Mouse (Mus musculus) limb, embryonic 15.5 days (tissue): Measurements from ENCODE around the gene Cyp2f2. TPM values are rescaled to one million over a fixed set of nuclear protein-coding genes. Genes with fewer than 3 reads are reported as not detected.

Experiments
- ATAC-seq: fragments of 200-750 bp; cut with Nextera tagmentation; 2 replicates; pipeline ENCODE4 v1.8.0; 2017; ENCODE audit warnings: low read depth, moderate TSS enrichment; ENCODE audit not compliant: insufficient number of reproducible peaks, low FRiP score, low TSS enrichment
- H3K27ac ChIP-seq: fragments of 300-500 bp; sonication (generic); 2 replicates; pipeline ENCODE4 v1.5.1; 2015; ENCODE audit warnings: moderate library complexity, mild to moderate bottlenecking, inconsistent platforms
- H3K27me3 ChIP-seq: fragments of 300-500 bp; sonication (generic); 2 replicates; pipeline ENCODE4 v1.6.1; 2015; ENCODE audit warnings: inconsistent platforms
- H3K36me3 ChIP-seq: fragments of 300-500 bp; sonication (generic); 2 replicates; pipeline ENCODE4 v1.6.1; 2015; ENCODE audit warnings: inconsistent platforms
- H3K4me1 ChIP-seq: fragments of 300-500 bp; sonication (generic); 2 replicates; pipeline ENCODE4 v1.6.1; 2015; ENCODE audit warnings: inconsistent platforms
- H3K4me2 ChIP-seq: fragments of 300-500 bp; sonication (generic); 2 replicates; pipeline ENCODE4 v1.6.1; 2015; ENCODE audit warnings: mild to moderate bottlenecking, inconsistent platforms
- H3K4me3 ChIP-seq: fragments of 300-500 bp; sonication (generic); 2 replicates; pipeline ENCODE4 v1.5.1; 2015; ENCODE audit warnings: mild to moderate bottlenecking, inconsistent platforms
- H3K9ac ChIP-seq: fragments of 300-500 bp; sonication (generic); 2 replicates; pipeline ENCODE4 v1.6.1; 2015; ENCODE audit warnings: inconsistent platforms
- H3K9me3 ChIP-seq: fragments of 300-500 bp; sonication (generic); 2 replicates; pipeline ENCODE4 v1.6.1; 2016; ENCODE audit warnings: inconsistent platforms
- WGBS: fragments of 180-500 bp; shearing (Covaris S2); methylation state at CpG from one replicate; pipeline ENCODE4 v1.1.7; 2015; 5-methylcytosine and 5-hydroxymethylcytosine counted together
- polyA plus RNA-seq: library from polyadenylated mRNA; unstranded; fragments of >200 nt; fragmentation: Nextera tagmentation; extraction: Ambion mirVana; gene quantifications from 2 replicates; pipeline ENCODE4 v1.2.1, GENCODE M21; 2015

Cyp2f2 gene
- polyA plus RNA-seq, 1 experiment from 2014 or later = 0.42 TPM

GRCm38 (mm10) chr7:27124969-27125368, 5.3 kb downstream of the Cyp2f2 start:
- WGBS = 81% methylated on average over 4 of the region's 4 CpGs
- no peaks in the 10 kb centered on the region for H3K4me1 ChIP-seq
- no peak for ATAC-seq
- no peaks in the 10 kb centered on the region for H3K9me3 ChIP-seq
- H3K4me3 ChIP-seq = no peak overlapping the region
- H3K36me3 ChIP-seq = no peaks in the 10 kb centered on the region
- H3K27ac ChIP-seq = no peak overlapping the region
- H3K4me2 ChIP-seq = no peak overlapping the region
- H3K9ac ChIP-seq = no peak overlapping the region
- H3K27me3 ChIP-seq = no peaks in the 10 kb centered on the region

GRCm38 (mm10) chr7:27128162-27128561, 8.5 kb downstream of the Cyp2f2 start:
- Histone ChIP-seq H3K4me1 (0 out of 2 replicates have a peak, but pooled peaks cover 2% of the 10 kb centered on the region), H3K36me3 (no peaks in the 10 kb centered on the region), H3K9ac (no peak overlapping the region), H3K4me3 (no peak overlapping the region), H3K9me3 (no peaks in the 10 kb centered on the region), H3K27ac (no peak overlapping the region), H3K27me3 (no peaks in the 10 kb centered on the region), H3K4me2 (no peak overlapping the region)
- WGBS = 41% methylated on average over 3 of the region's 3 CpGs
- ATAC-seq = peak; percentile 45; the same call in 1 of the 2 replicates

- no peak for ATAC-seq
- Histone ChIP-seq H3K36me3 (no peaks in the 10 kb centered on the region), H3K27me3 (no peaks in the 10 kb centered on the region), H3K4me1 (0 out of 2 replicates have a peak, but pooled peaks cover 2% of the 10 kb centered on the region), H3K9me3 (no peaks in the 10 kb centered on the region), H3K27ac (no peak overlapping the region), H3K4me2 (no peak overlapping the region), H3K9ac (no peak overlapping the region), H3K4me3 (no peak overlapping the region)
- WGBS = 92% methylated on average over 13 of the region's 13 CpGs
Observed at GRCm38 (mm10) chr7:27128946-27129345, 9.2 kb downstream of the Cyp2f2 start.

GRCm38 (mm10) chr7:27129811-27130210, 10.1 kb downstream of the Cyp2f2 start:
- Histone ChIP-seq H3K36me3 (no peaks in the 10 kb centered on the region), H3K9me3 (no peaks in the 10 kb centered on the region), H3K4me3 (no peak overlapping the region), H3K27me3 (no peaks in the 10 kb centered on the region), H3K9ac (no peak overlapping the region), H3K4me2 (no peak overlapping the region), H3K27ac (no peak overlapping the region), H3K4me1 (0 out of 2 replicates have a peak, but pooled peaks cover 2% of the 10 kb centered on the region)
- WGBS = 78% methylated on average over 12 of the region's 12 CpGs
- ATAC-seq = no peak

- Histone ChIP-seq H3K4me3 (no peak overlapping the region), H3K36me3 (no peaks in the 10 kb centered on the region), H3K9ac (no peak overlapping the region), H3K9me3 (no peaks in the 10 kb centered on the region), H3K4me1 (0 out of 2 replicates have a peak, but pooled peaks cover 2% of the 10 kb centered on the region), H3K27me3 (no peaks in the 10 kb centered on the region), H3K4me2 (no peak overlapping the region), H3K27ac (no peak overlapping the region)
- WGBS = 88% methylated on average over 22 of the region's 22 CpGs
- no peak for ATAC-seq
Observed at GRCm38 (mm10) chr7:27130521-27131370, 11.0 kb downstream of the Cyp2f2 start.

- H3K4me2 ChIP-seq = no peak overlapping the region
- H3K27me3 ChIP-seq = no peaks in the 10 kb centered on the region
- H3K27ac ChIP-seq = no peak overlapping the region
- no peaks in the 10 kb centered on the region for H3K9me3 ChIP-seq
- no peaks in the 10 kb centered on the region for H3K36me3 ChIP-seq
- ATAC-seq = no peak
- no peak overlapping the region for H3K9ac ChIP-seq
- H3K4me1 ChIP-seq = 0 out of 2 replicates have a peak, but pooled peaks cover 2% of the 10 kb centered on the region
- 58% methylated on average over 2 of the region's 2 CpGs for WGBS
- no peak overlapping the region for H3K4me3 ChIP-seq
Observed at GRCm38 (mm10) chr7:27131387-27131786, 11.7 kb downstream of the Cyp2f2 start.

GRCm38 (mm10) chr7:27132588-27132987, 12.9 kb downstream of the Cyp2f2 start:
- Histone ChIP-seq H3K27ac (no peak overlapping the region), H3K27me3 (no peaks in the 10 kb centered on the region), H3K9ac (no peak overlapping the region), H3K9me3 (no peaks in the 10 kb centered on the region), H3K4me1 (0 out of 2 replicates have a peak, but pooled peaks cover 2% of the 10 kb centered on the region), H3K36me3 (no peaks in the 10 kb centered on the region), H3K4me2 (no peak overlapping the region), H3K4me3 (no peak overlapping the region)
- no peak for ATAC-seq
- 10% methylated on average over 10 of the region's 10 CpGs for WGBS

- WGBS = 61% methylated on average over 12 of the region's 12 CpGs
- no peaks in the 10 kb centered on the region for H3K9me3 ChIP-seq
- no peaks in the 10 kb centered on the region for H3K36me3 ChIP-seq
- 0 out of 2 replicates have a peak, but pooled peaks cover 2% of the 10 kb centered on the region for H3K4me1 ChIP-seq
- no peak overlapping the region for H3K4me2 ChIP-seq
- no peak overlapping the region for H3K4me3 ChIP-seq
- H3K9ac ChIP-seq = no peak overlapping the region
- ATAC-seq = no peak
- H3K27ac ChIP-seq = no peak overlapping the region
- H3K27me3 ChIP-seq = no peaks in the 10 kb centered on the region
Observed at GRCm38 (mm10) chr7:27133156-27133555, 13.4 kb downstream of the Cyp2f2 start.

GRCm38 (mm10) chr7:27133757-27134156, 14.0 kb downstream of the Cyp2f2 start:
- 70% methylated on average over 4 of the region's 4 CpGs for whole genome bisulfite sequencing
- Histone ChIP-seq H3K4me3 (no peak overlapping the region), H3K27me3 (no peaks in the 10 kb centered on the region), H3K36me3 (no peaks in the 10 kb centered on the region), H3K9ac (no peak overlapping the region), H3K4me2 (no peak overlapping the region), H3K4me1 (0 out of 2 replicates have a peak, but pooled peaks cover 2% of the 10 kb centered on the region), H3K27ac (no peak overlapping the region), H3K9me3 (no peaks in the 10 kb centered on the region)
- ATAC-seq = no peak

GRCm38 (mm10) chr7:27136410-27136996, 16.8 kb downstream of the Cyp2f2 start:
- no peak overlapping the region for H3K4me3 ChIP-seq
- H3K9me3 ChIP-seq = no peaks in the 10 kb centered on the region
- ATAC-seq = peak; percentile 52; the same call in 1 of the 2 replicates
- 0 out of 2 replicates have a peak overlapping the region, but pooled peaks have one; percentile 30 for H3K27ac ChIP-seq
- 0 out of 2 replicates have a peak, but pooled peaks cover 2% of the 10 kb centered on the region for H3K4me1 ChIP-seq
- no peak overlapping the region for H3K9ac ChIP-seq
- WGBS = 42% methylated on average over 8 of the region's 8 CpGs
- no peak overlapping the region for H3K4me2 ChIP-seq
- H3K36me3 ChIP-seq = no peaks in the 10 kb centered on the region
- no peaks in the 10 kb centered on the region for H3K27me3 ChIP-seq

- peaks cover 19% of the 10 kb centered on the region for H3K36me3 ChIP-seq
- H3K27ac ChIP-seq = peak within 1 kb of the TSS; percentile 68
- H3K9me3 ChIP-seq = no peaks in the 10 kb centered on the region
- peaks cover 15% of the 10 kb centered on the region; the same call in 1 of the 2 replicates for H3K4me1 ChIP-seq
- H3K9ac ChIP-seq = no peak within 1 kb of the TSS
- H3K4me3 ChIP-seq = no peak within 1 kb of the TSS
- no peaks in the 10 kb centered on the region for H3K27me3 ChIP-seq
- 34% methylated on average over 10 of the region's 10 CpGs for WGBS
- ATAC-seq = no peak; the same call in 1 of the 2 replicates
- no peak within 1 kb of the TSS for H3K4me2 ChIP-seq
Observed at GRCm38 (mm10) chr7:27153205-27153764, 33.6 kb downstream of the Cyp2f2 start, which contains the start of gene Cyp2t4. Cyp2t4 (plus strand) TSS chr7:27153714.

- Histone ChIP-seq H3K36me3 (peaks cover 38% of the 10 kb centered on the region), H3K4me2 (no peak overlapping the region), H3K9me3 (no peaks in the 10 kb centered on the region), H3K4me1 (peaks cover 30% of the 10 kb centered on the region), H3K4me3 (no peak overlapping the region), H3K27ac (no peak overlapping the region), H3K27me3 (no peaks in the 10 kb centered on the region), H3K9ac (no peak overlapping the region)
- ATAC-seq = no peak
- WGBS = 74% methylated on average over 13 of the region's 13 CpGs
Observed at GRCm38 (mm10) chr7:27156005-27156404, 36.3 kb downstream of the Cyp2f2 start.
